Mouse (Mus musculus) liver, embryonic 14.5 days (tissue): ENCODE results near the gene Dnajc11. TPM values are rescaled to one million over a fixed set of nuclear protein-coding genes. Genes with fewer than 3 reads are reported as not detected.

ENCODE experiments used
- ATAC-seq: fragments of 200-750 bp; cut with Nextera tagmentation; 2 replicates; pipeline ENCODE4 v1.8.0; 2017; ENCODE audit warnings: moderate number of reproducible peaks, mild to moderate bottlenecking, moderate library complexity; ENCODE audit not compliant: insufficient read depth
- DNase-seq, 3 experiments: peaks; one replicate each; pipeline ENCODE4 v3.0.0-alpha.2; 2012 to 2013; ENCODE audit warnings: low read depth in 3 of 3, low spot score in 3 of 3
- H3K27ac ChIP-seq: fragments of 300-500 bp; sonication (generic); 2 replicates; pipeline ENCODE4 v1.5.1; 2014; ENCODE audit warnings: moderate library complexity, mild to moderate bottlenecking, control low read depth, inconsistent platforms
- H3K27me3 ChIP-seq: fragments of 300-500 bp; sonication (generic); 2 replicates; pipeline ENCODE4 v1.6.1; 2014; ENCODE audit warnings: mild to moderate bottlenecking, low read length, moderate library complexity; ENCODE audit not compliant: control insufficient read depth, insufficient read depth
- H3K36me3 ChIP-seq: fragments of 300-500 bp; sonication (generic); replicated peaks from 2 replicates; pipeline ENCODE4 v1.6.1; 2014; ENCODE audit warnings: low read depth; ENCODE audit not compliant: control insufficient read depth, insufficient read depth
- H3K4me1 ChIP-seq, 2 experiments: fragments of 200-500 bp in 1 of 2; fragments of 300-500 bp in 1 of 2; sonication (generic) in 1 of 2; replicated peaks; 2 replicates each; pipeline ENCODE4 v1.6.1; 2012 to 2014; ENCODE audit warnings: antibody characterized with exemption in 1 of 2, inconsistent platforms in 1 of 2, low read length in 1 of 2; ENCODE audit not compliant: control insufficient read depth in 2 of 2, insufficient read depth in 2 of 2
- H3K4me2 ChIP-seq: fragments of 300-500 bp; sonication (generic); 2 replicates; pipeline ENCODE4 v1.6.1; 2014; ENCODE audit warnings: low read depth, mild to moderate bottlenecking, control low read depth, moderate library complexity
- H3K4me3 ChIP-seq, 2 experiments: fragments of 200-500 bp in 1 of 2; fragments of 300-500 bp in 1 of 2; sonication (generic) in 1 of 2; 2 replicates each; pipeline ENCODE4 v1.5.1; 2012 to 2014; ENCODE audit warnings: low read depth in 2 of 2, low read length in 2 of 2, mild to moderate bottlenecking in 2 of 2, control low read depth in 1 of 2, inconsistent platforms in 1 of 2, moderate library complexity in 1 of 2; ENCODE audit not compliant: insufficient read depth in 1 of 2
- H3K9ac ChIP-seq: fragments of 300-500 bp; sonication (generic); replicated peaks from 2 replicates; pipeline ENCODE4 v1.6.1; 2014; ENCODE audit warnings: mild to moderate bottlenecking, control low read depth, moderate library complexity
- H3K9me3 ChIP-seq: fragments of 300-500 bp; sonication (generic); 2 replicates; pipeline ENCODE4 v1.6.1; 2016; ENCODE audit warnings: low read length, mixed read lengths; ENCODE audit not compliant: control insufficient read depth
- CTCF ChIP-seq: IDR thresholded peaks from 2 replicates; pipeline ENCODE4 v1.5.1; 2016; ENCODE audit warnings: antibody characterized with exemption, low read depth, control low read depth
- EP300 ChIP-seq: IDR thresholded peaks from 2 replicates; pipeline ENCODE4 v1.6.1; 2016; ENCODE audit warnings: antibody characterized with exemption, low read depth
- WGBS: fragments of 180-500 bp; shearing (Covaris S2); extraction: QIAGEN DNeasy Blood & Tissue Kit; methylation state at CpG from one replicate; pipeline ENCODE4 v1.1.7; 2014; ENCODE audit not compliant: insufficient replicate concordance; 5-methylcytosine and 5-hydroxymethylcytosine counted together
- polyA plus RNA-seq, 2 experiments: library from polyadenylated mRNA; depleted of rRNA in 1 of 2; stranded (reverse) in 1 of 2; unstranded in 1 of 2; fragments of >200 nt; fragmentation: Nextera tagmentation in 1 of 2; extraction: Ambion mirVana in 1 of 2; gene quantifications; 2 replicates each; pipeline versions ENCODE4 v1.2.1 to v1.2.3; 2012 to 2014

Dnajc11 gene
- polyA plus RNA-seq, 2 experiments, result 32.9 TPM

GRCm38 (mm10) chr4:152009076-152010051 lies 75.9 kb downstream of the Dnajc11 start:
- H3K4me1 ChIP-seq, result peaks cover 27 to 28% of the 10 kb centered on the region in 2 experiments
- DNase-seq, result no peak

GRCm38 (mm10) chr4:152010091-152010706 lies 76.7 kb downstream of the Dnajc11 start:
- 1% methylated on average over 10 of the region's 10 CpGs for WGBS
- TF ChIP-seq CTCF (no peak), EP300 (no peak)
- H3K27ac ChIP-seq, result peak overlapping the region; percentile 85
- H3K4me2 ChIP-seq, result peak overlapping the region; percentile 100
- DNase-seq (peak; percentile 57 to 81 (median 59)), ATAC-seq (peak; percentile 72)
- peaks cover 27 to 28% of the 10 kb centered on the region in 2 experiments for H3K4me1 ChIP-seq
- H3K36me3 ChIP-seq, result peaks cover 5% of the 10 kb centered on the region; the same call in 1 of the 2 replicates
- H3K9ac ChIP-seq, result peak overlapping the region; percentile 61
- peak overlapping the region; percentile 59 to 92 for H3K4me3 ChIP-seq
- peaks cover 15% of the 10 kb centered on the region for H3K27me3 ChIP-seq
- H3K9me3 ChIP-seq, result no peaks in the 10 kb centered on the region

More at GRCm38 (mm10) chr4:152009076-152010051, 75.9 kb downstream of the Dnajc11 start:
- peak overlapping the region; percentile 100 for H3K4me2 ChIP-seq
- no peaks in the 10 kb centered on the region for H3K9me3 ChIP-seq
- H3K27me3 ChIP-seq, result peaks cover 15% of the 10 kb centered on the region
- H3K27ac ChIP-seq, result peak overlapping the region; percentile 85
- TF ChIP-seq CTCF, result no peak
- TF ChIP-seq EP300, result no peak
- peaks cover 3% of the 10 kb centered on the region; the same call in 1 of the 2 replicates for H3K36me3 ChIP-seq
- peak overlapping the region; percentile 59 to 92 for H3K4me3 ChIP-seq
- peak; percentile 59 for ATAC-seq
- under 1% methylated on average over 113 of the region's 115 CpGs for WGBS
- H3K9ac ChIP-seq, result peak overlapping the region; percentile 61

- Histone ChIP-seq H3K36me3 (peaks cover 5% of the 10 kb centered on the region; the same call in 1 of the 2 replicates), H3K27ac (peak overlapping the region; percentile 85), H3K9ac (peak overlapping the region; percentile 61), H3K4me2 (peak overlapping the region; percentile 100), H3K4me3 (peak overlapping the region; percentile 59 to 92), H3K4me1 (peaks cover 27 to 28% of the 10 kb centered on the region in 2 experiments), H3K9me3 (no peaks in the 10 kb centered on the region), H3K27me3 (peaks cover 15% of the 10 kb centered on the region)
- peak in 1 of 3 experiments; percentile 78 for DNase-seq
- WGBS, result 6% methylated on average over 13 of the region's 13 CpGs
- peak; percentile 33 for ATAC-seq
- TF ChIP-seq EP300 (no peak), CTCF (no peak)
Observed at GRCm38 (mm10) chr4:152010707-152011134, 77.2 kb downstream of the Dnajc11 start.

- Histone ChIP-seq H3K36me3 (peaks cover 5% of the 10 kb centered on the region; the same call in 1 of the 2 replicates), H3K27me3 (peaks cover 15% of the 10 kb centered on the region), H3K4me2 (peak overlapping the region; percentile 100), H3K4me1 (peaks cover 27 to 28% of the 10 kb centered on the region in 2 experiments), H3K27ac (peak overlapping the region; percentile 85), H3K4me3 (peak overlapping the region; percentile 59 to 92), H3K9ac (peak overlapping the region; percentile 61), H3K9me3 (no peaks in the 10 kb centered on the region)
- DNase-seq (no peak), ATAC-seq (no peak)
- TF ChIP-seq CTCF (no peak), EP300 (0 out of 2 replicates have a peak, but pooled peaks have one; percentile 20)
- 49% methylated on average over 8 of the region's 8 CpGs for WGBS
Observed at GRCm38 (mm10) chr4:152011171-152011760, 77.8 kb downstream of the Dnajc11 start.
